Mouse (Mus musculus) gastrocnemius, postnatal 14 days (tissue): ENCODE results near the gene Cep95. TPM values are rescaled to one million over a fixed set of nuclear protein-coding genes. Genes with fewer than 3 reads are reported as not detected.
"Not testable (repeated sequence)": the region's sequence is repeated elsewhere in the genome, so short reads cannot be mapped to it uniquely, and the experiment has no call there.

Experiments
- DNase-seq: peaks from one replicate; pipeline ENCODE4 v3.0.0; 2021; ENCODE audit warnings: mixed read lengths
- intact Hi-C: fragments of 180-260 bp; cut with DNase I; formaldehyde crosslinking; loops from one replicate; pipeline ENCODE4 v1.15.1; 2025; ENCODE audit warnings: low total_unique reads
- total RNA-seq, 2 experiments: library from RNA; stranded (reverse); gene quantifications; 2 replicates each; pipeline ENCODE4 v1.2.3; 2021

Cep95 gene
- total RNA-seq, 2 experiments from 2014 or later, result 4.9 to 5.0 TPM

- intact Hi-C loops, result no loop called here
- DNase-seq, result peak; percentile 27
These were observed 6.6 kb downstream of the Cep95 start for GRCm38 (mm10) chr11:106795679-106796078.

GRCm38 (mm10) chr11:106802069-106802627 is 13.1 kb downstream of the Cep95 start:
- DNase-seq, result peak; percentile 26
- intact Hi-C loops, result no loop called here

GRCm38 (mm10) chr11:106807442-106807841 is 18.4 kb downstream of the Cep95 start:
- DNase-seq, intact Hi-C loops: not testable (repeated sequence)

- DNase-seq, result no peak
- intact Hi-C loops, result no loop called here
These were observed 23.5 kb downstream of the Cep95 start for GRCm38 (mm10) chr11:106812410-106813136.

GRCm38 (mm10) chr11:106814601-106815320 is 25.7 kb downstream of the Cep95 start:
- DNase-seq, result no peak
- intact Hi-C loops, result no loop called here

GRCm38 (mm10) chr11:106815331-106815730 is 26.3 kb downstream of the Cep95 start:
- intact Hi-C loops, result no loop called here

GRCm38 (mm10) chr11:106815761-106816160 is 26.7 kb downstream of the Cep95 start:
- no peak for DNase-seq
- intact Hi-C loops, result no loop called here

More at GRCm38 (mm10) chr11:106815331-106815730, 26.3 kb downstream of the Cep95 start:
- DNase-seq, result no peak

GRCm38 (mm10) chr11:106816316-106816715 is 27.3 kb downstream of the Cep95 start:
- intact Hi-C loops, result no loop called here
- DNase-seq, result no peak

- intact Hi-C loops, result no loop called here
- no peak for DNase-seq
These were observed 28.1 kb downstream of the Cep95 start for GRCm38 (mm10) chr11:106817156-106817555.

- intact Hi-C loops, result no loop called here
- DNase-seq, result no peak
These were observed 28.8 kb downstream of the Cep95 start for GRCm38 (mm10) chr11:106817808-106818207.

GRCm38 (mm10) chr11:106818341-106818740 is 29.3 kb downstream of the Cep95 start:
- no peak for DNase-seq
- intact Hi-C loops, result no loop called here

- intact Hi-C loops, result no loop called here
- DNase-seq, result no peak
These were observed 30.5 kb downstream of the Cep95 start for GRCm38 (mm10) chr11:106819595-106819994.

- intact Hi-C loops, result no loop called here
- DNase-seq, result no peak
These were observed 31.2 kb downstream of the Cep95 start for GRCm38 (mm10) chr11:106820252-106820651.

- intact Hi-C loops, result no loop called here
- DNase-seq, result peak; percentile 67
These were observed 31.9 kb downstream of the Cep95 start for GRCm38 (mm10) chr11:106820972-106821371.

- intact Hi-C loops, result no loop called here
- DNase-seq, result no peak
These were observed 32.3 kb downstream of the Cep95 start for GRCm38 (mm10) chr11:106821397-106821796.

GRCm38 (mm10) chr11:106822491-106822890 is 33.4 kb downstream of the Cep95 start:
- DNase-seq, result no peak
- intact Hi-C loops, result no loop called here

- no peak for DNase-seq
- intact Hi-C loops, result no loop called here
These were observed 33.9 kb downstream of the Cep95 start for GRCm38 (mm10) chr11:106822911-106823310.

- intact Hi-C loops, result no loop called here
- DNase-seq, result no peak
These were observed 34.7 kb downstream of the Cep95 start for GRCm38 (mm10) chr11:106823741-106824140.

GRCm38 (mm10) chr11:106824403-106824802 is 35.4 kb downstream of the Cep95 start:
- intact Hi-C loops, result no loop called here
- no peak for DNase-seq

GRCm38 (mm10) chr11:106828079-106828478 is 39.0 kb downstream of the Cep95 start:
- DNase-seq, result no peak
- intact Hi-C loops, result no loop called here

GRCm38 (mm10) chr11:106842002-106842401 is 53.0 kb downstream of the Cep95 start:
- intact Hi-C loops, result no loop called here
- DNase-seq, result no peak
